8 mouse cellular contexts compared by ENCODE assay signal in the genomic region with DNA sequence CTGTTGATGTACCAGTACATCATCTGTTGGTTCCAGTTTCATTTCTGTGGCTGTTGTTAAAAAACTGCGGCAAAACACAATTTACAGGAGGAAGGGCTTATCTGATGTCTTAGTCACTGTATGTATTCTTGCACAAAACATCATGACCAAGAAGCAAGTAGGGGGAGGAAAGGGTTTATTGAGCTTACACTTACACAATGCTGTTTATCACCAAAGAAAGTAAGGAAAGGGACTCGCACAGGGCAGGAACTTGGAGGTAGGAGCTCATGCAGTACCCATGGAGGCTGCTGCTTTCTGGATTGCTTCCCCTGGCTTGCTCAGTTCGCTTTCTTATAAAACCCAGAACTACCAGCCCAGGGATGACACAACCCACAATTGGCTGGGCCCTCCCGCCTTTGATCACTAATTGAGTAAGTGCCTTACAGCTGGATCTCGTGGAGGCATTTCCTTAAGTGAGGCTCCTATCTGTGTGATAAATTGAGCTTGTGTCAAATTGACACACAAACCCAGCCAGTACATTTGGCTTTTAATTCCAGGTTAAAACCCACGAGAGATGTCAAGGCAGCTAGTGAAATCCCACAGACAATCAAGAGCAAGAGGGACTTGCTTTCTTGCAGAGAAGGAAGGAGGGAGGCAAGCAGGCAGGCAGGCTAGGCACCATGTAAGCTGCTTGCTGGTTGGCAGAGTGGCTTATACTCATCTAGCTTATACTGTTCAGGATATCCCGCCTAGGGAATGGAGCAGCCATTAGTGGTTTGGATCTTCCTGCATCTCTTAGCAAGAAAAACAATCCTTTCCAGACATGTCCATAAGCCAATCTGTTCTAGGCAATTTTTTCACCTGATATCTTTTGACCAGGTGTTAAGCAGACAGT. TPM values are rescaled to one million over a fixed set of nuclear protein-coding genes. Genes with fewer than 3 reads are reported as not detected.
DNase-seq lines count a peak whose midpoint lies in the region; ATAC-seq and TF ChIP-seq lines count a peak whose summit lies in the region.

No protein-coding gene starts in this region.

- H3K9me3 ChIP-seq in heart, embryonic 15.5 days (replicated peaks), result no peaks in the 10 kb centered on the region
- no peaks in the 10 kb centered on the region for H3K9me3 ChIP-seq in MEL (replicated peaks; ENCODE audit: insufficient read depth, low read length)
- no peaks in the 10 kb centered on the region for H3K9me3 ChIP-seq in forebrain, postnatal 0 days (ENCODE audit: low read length)
- no peaks in the 10 kb centered on the region for H3K9me3 ChIP-seq in megakaryocyte, embryonic 14.5 days

- no peak overlapping the region for H3K27ac ChIP-seq in heart, embryonic 15.5 days
- peak overlapping the region; percentile 49 for H3K27ac ChIP-seq in MEL (ENCODE audit: control insufficient read depth, low read depth, low read length)
- no peak overlapping the region for H3K27ac ChIP-seq in forebrain, postnatal 0 days (ENCODE audit: low read depth, low read length)

- H3K36me3 ChIP-seq in heart, embryonic 15.5 days, result peaks cover 21% of the 10 kb centered on the region
- peaks cover 15 to 25% of the 10 kb centered on the region in 2 experiments for H3K36me3 ChIP-seq in MEL (ENCODE audit: control insufficient read depth in 1 of 2, insufficient read depth in 2 of 2, low read length in 2 of 2)
- H3K36me3 ChIP-seq in forebrain, postnatal 0 days (ENCODE audit: insufficient read depth), result peaks cover 14% of the 10 kb centered on the region; the same call in 1 of the 2 replicates
- H3K36me3 ChIP-seq in megakaryocyte, embryonic 14.5 days (replicated peaks; ENCODE audit: low read length), result peaks cover 40% of the 10 kb centered on the region

- H3K27me3 ChIP-seq in heart, embryonic 15.5 days, result no peaks in the 10 kb centered on the region
- no peaks in the 10 kb centered on the region for H3K27me3 ChIP-seq in MEL (ENCODE audit: control insufficient read depth in 1 of 2, insufficient read depth in 2 of 2, low read length in 2 of 2)
- no peaks in the 10 kb centered on the region; the same call in 1 of the 2 replicates for H3K27me3 ChIP-seq in forebrain, postnatal 0 days (ENCODE audit: insufficient read depth, low read length)
- H3K27me3 ChIP-seq in megakaryocyte, embryonic 14.5 days (replicated peaks), result peaks cover 2% of the 10 kb centered on the region

- H3K9ac ChIP-seq in heart, embryonic 15.5 days, result 0 out of 2 replicates have a peak overlapping the region, but pooled peaks have one; percentile 89
- peak overlapping the region; percentile 96 for H3K9ac ChIP-seq in MEL (ENCODE audit: control insufficient read depth, low read depth, low read length, poor library complexity, severe bottlenecking)
- H3K9ac ChIP-seq in forebrain, postnatal 0 days, result no peak overlapping the region

- no peak for DNase-seq in heart, postnatal 10 days
- peak; percentile 71 for DNase-seq in MEL (ENCODE audit: low read depth, low spot score)
- no peak for DNase-seq in forebrain, postnatal 0 days
- no peak for DNase-seq in cerebellum, adult 11-12 months
- no peak for DNase-seq in left cerebral cortex, adult 11 months (ENCODE audit: low spot score)
- DNase-seq in layer of hippocampus, adult 18-20 months (ENCODE audit: low spot score in 2 of 2), result no peak

- TF ChIP-seq EP300 in MEL (IDR thresholded peaks at IDR 0.05; ENCODE audit: low read depth in 1 of 2, low read length in 2 of 2), result peak in 1 of 2 experiments; percentile 20; a peak in 2 of 4 replicates

- ATAC-seq in heart, embryonic 15.5 days (replicated peaks; ENCODE audit: insufficient number of reproducible peaks, insufficient read depth, low FRiP score, low read depth), result no peak
- ATAC-seq in forebrain, postnatal 0 days, result no peak

- H3K4me1 ChIP-seq in heart, embryonic 15.5 days (replicated peaks), result peaks cover 10% of the 10 kb centered on the region
- peaks cover 0 to 7% of the 10 kb centered on the region in 2 experiments; a peak in 2 of 4 replicates for H3K4me1 ChIP-seq in MEL (ENCODE audit: control insufficient read depth in 1 of 2, insufficient read depth in 2 of 2, low read length in 2 of 2)
- no peaks in the 10 kb centered on the region for H3K4me1 ChIP-seq in forebrain, postnatal 0 days (ENCODE audit: insufficient read depth)
- peaks cover 21% of the 10 kb centered on the region for H3K4me1 ChIP-seq in megakaryocyte, embryonic 14.5 days

- TF ChIP-seq RAD21 in MEL (IDR thresholded peaks at IDR 0.05; ENCODE audit: low read depth, low read length), result no peak

- peak overlapping the region; percentile 77 for H3K4me3 ChIP-seq in heart, embryonic 15.5 days
- H3K4me3 ChIP-seq in MEL (ENCODE audit: control insufficient read depth in 1 of 2, insufficient read depth in 1 of 2, low read depth in 2 of 2, low read length in 2 of 2), result peak overlapping the region; percentile 40 to 68
- H3K4me3 ChIP-seq in forebrain, postnatal 0 days (ENCODE audit: low read depth, low read length), result peak overlapping the region; percentile 81; the same call in 1 of the 2 replicates
- peak overlapping the region; percentile 97 for H3K4me3 ChIP-seq in megakaryocyte, embryonic 14.5 days (replicated peaks)

- 55% methylated on average over 7 of the region's 7 CpGs for WGBS in heart, embryonic 15.5 days
- WGBS in forebrain, postnatal 0 days, result 70% methylated on average over 7 of the region's 7 CpGs

- TF ChIP-seq POLR2A in MEL (IDR thresholded peaks at IDR 0.05; ENCODE audit: control insufficient read depth in 1 of 2, insufficient read depth in 1 of 2, low read depth in 1 of 2, low read length in 2 of 2, poor library complexity in 1 of 2), result no peak

- peaks cover 36% of the 10 kb centered on the region for H3K79me2 ChIP-seq in MEL (ENCODE audit: control insufficient read depth, insufficient read depth, low read length, poor library complexity)

- no peak for TF ChIP-seq CTCF in MEL (IDR thresholded peaks at IDR 0.05 in 2 of 3, conservative IDR thresholded peaks at IDR 0.05 in 1 of 3; ENCODE audit: control insufficient read depth in 1 of 3, insufficient read depth in 1 of 3, low read depth in 2 of 3, low read length in 3 of 3, poor library complexity in 1 of 3, severe bottlenecking in 1 of 3)
- TF ChIP-seq CTCF in forebrain, postnatal 0 days (IDR thresholded peaks at IDR 0.05; ENCODE audit: low read depth), result no peak

- peak overlapping the region; percentile 74 for H3K4me2 ChIP-seq in heart, embryonic 15.5 days
- H3K4me2 ChIP-seq in forebrain, postnatal 0 days (ENCODE audit: low read depth), result peak overlapping the region; percentile 57

- intact Hi-C loops in heart, postnatal 10 days (cut with DNase I), result no loop called here

RNA-seq across cellular contexts. Expression of a gene that starts 1.6 kb away (rescaled TPM):
- 71.0 and 75.3 TPM in 2 replicates for polyA plus RNA-seq in heart, embryonic 15.5 days (2015; fragmentation: Nextera tagmentation; extraction: Ambion mirVana)
- total RNA-seq in heart, postnatal 10 days (2021), result 10 to 100 TPM; 47.1 to 53.2 TPM
- total RNA-seq in MEL (2012; rRNA removed), result 88.1 and 108 TPM in 2 replicates
- polyA plus RNA-seq in MEL (2012; ENCODE audit: insufficient read depth in 1 of 2, insufficient read length in 2 of 2, low read depth in 1 of 2, low replicate concordance in 2 of 2, missing spikeins in 1 of 2), result 10 to 100 TPM; 40.8 to 92.1 TPM
- 72.2 and 79.6 TPM in 2 replicates for total RNA-seq in forebrain, postnatal 0 days (2014; rRNA removed)
- 95.6 and 109 TPM in 2 replicates for polyA plus RNA-seq in forebrain, postnatal 0 days (2015; fragmentation: Nextera tagmentation; extraction: Ambion mirVana)
- polyA plus RNA-seq in megakaryocyte, embryonic 14.5 days (2012; ENCODE audit: insufficient read depth, low replicate concordance), result 2.3 and 27.5 TPM in 2 replicates
- total RNA-seq in layer of hippocampus, adult 18-20 months (2021), result 10 to 100 TPM; 62.3 to 68.8 TPM

RNA-seq across cellular contexts. Expression of a gene that starts 24.0 kb away (rescaled TPM):
- polyA plus RNA-seq in heart, embryonic 15.5 days (2015; fragmentation: Nextera tagmentation; extraction: Ambion mirVana), result not detected in 2 replicates
- total RNA-seq in heart, postnatal 10 days (2021), result not detected
- not detected in 2 replicates for total RNA-seq in MEL (2012; rRNA removed)
- not detected for polyA plus RNA-seq in MEL (2012; ENCODE audit: insufficient read depth in 1 of 2, insufficient read length in 2 of 2, low read depth in 1 of 2, low replicate concordance in 2 of 2, missing spikeins in 1 of 2)
- total RNA-seq in forebrain, postnatal 0 days (2014; rRNA removed), result not detected in 2 replicates
- not detected in 2 replicates for polyA plus RNA-seq in forebrain, postnatal 0 days (2015; fragmentation: Nextera tagmentation; extraction: Ambion mirVana)
- not detected in 2 replicates for polyA plus RNA-seq in megakaryocyte, embryonic 14.5 days (2012; ENCODE audit: insufficient read depth, low replicate concordance)
- not detected for total RNA-seq in layer of hippocampus, adult 18-20 months (2021)

RNA-seq across cellular contexts. Expression of a gene that starts 26.7 kb away (rescaled TPM):
- polyA plus RNA-seq in heart, embryonic 15.5 days (2015; fragmentation: Nextera tagmentation; extraction: Ambion mirVana), result 33.4 and 35.6 TPM in 2 replicates
- total RNA-seq in heart, postnatal 10 days (2021), result 10 to 100 TPM; 12.4 to 13.3 TPM
- total RNA-seq in MEL (2012; rRNA removed), result 31.4 and 41.4 TPM in 2 replicates
- polyA plus RNA-seq in MEL (2012; ENCODE audit: insufficient read depth in 1 of 2, insufficient read length in 2 of 2, low read depth in 1 of 2, low replicate concordance in 2 of 2, missing spikeins in 1 of 2), result 10 to 100 TPM in 1 of 2 experiments, not detected in 1; 48.9 TPM
- 40.1 and 40.4 TPM in 2 replicates for total RNA-seq in forebrain, postnatal 0 days (2014; rRNA removed)
- 18.0 and 28.6 TPM in 2 replicates for polyA plus RNA-seq in forebrain, postnatal 0 days (2015; fragmentation: Nextera tagmentation; extraction: Ambion mirVana)
- 36.7 and 132 TPM in 2 replicates for polyA plus RNA-seq in megakaryocyte, embryonic 14.5 days (2012; ENCODE audit: insufficient read depth, low replicate concordance)
- total RNA-seq in layer of hippocampus, adult 18-20 months (2021), result 10 to 100 TPM; 19.4 to 21.0 TPM

RNA-seq across cellular contexts. Expression of a gene that starts 26.8 kb away (rescaled TPM):
- polyA plus RNA-seq in heart, embryonic 15.5 days (2015; fragmentation: Nextera tagmentation; extraction: Ambion mirVana), result 221 and 261 TPM in 2 replicates
- total RNA-seq in heart, postnatal 10 days (2021), result 100 to 1,000 TPM; 151 to 152 TPM
- 166 and 174 TPM in 2 replicates for total RNA-seq in MEL (2012; rRNA removed)
- polyA plus RNA-seq in MEL (2012; ENCODE audit: insufficient read depth in 1 of 2, insufficient read length in 2 of 2, low read depth in 1 of 2, low replicate concordance in 2 of 2, missing spikeins in 1 of 2), result 100 to 1,000 TPM in 1 of 2 experiments, not detected in 1; 182 TPM
- 63.9 and 86.4 TPM in 2 replicates for total RNA-seq in forebrain, postnatal 0 days (2014; rRNA removed)
- 208 and 262 TPM in 2 replicates for polyA plus RNA-seq in forebrain, postnatal 0 days (2015; fragmentation: Nextera tagmentation; extraction: Ambion mirVana)
- polyA plus RNA-seq in megakaryocyte, embryonic 14.5 days (2012; ENCODE audit: insufficient read depth, low replicate concordance), result 2.9 TPM in 1 of 2 replicates, not detected in the other
- total RNA-seq in layer of hippocampus, adult 18-20 months (2021), result 10 to 100 TPM; 94.4 to 97.2 TPM

RNA-seq across cellular contexts. Expression of a gene that starts 43.6 kb away (rescaled TPM):
- not detected in 2 replicates for polyA plus RNA-seq in heart, embryonic 15.5 days (2015; fragmentation: Nextera tagmentation; extraction: Ambion mirVana)
- total RNA-seq in heart, postnatal 10 days (2021), result not detected
- not detected in 2 replicates for total RNA-seq in MEL (2012; rRNA removed)
- under 1 TPM in 1 of 2 experiments, not detected in 1; 0.07 TPM for polyA plus RNA-seq in MEL (2012; ENCODE audit: insufficient read depth in 1 of 2, insufficient read length in 2 of 2, low read depth in 1 of 2, low replicate concordance in 2 of 2, missing spikeins in 1 of 2)
- not detected in 2 replicates for total RNA-seq in forebrain, postnatal 0 days (2014; rRNA removed)
- polyA plus RNA-seq in forebrain, postnatal 0 days (2015; fragmentation: Nextera tagmentation; extraction: Ambion mirVana), result not detected in 2 replicates
- not detected in 2 replicates for polyA plus RNA-seq in megakaryocyte, embryonic 14.5 days (2012; ENCODE audit: insufficient read depth, low replicate concordance)
- not detected for total RNA-seq in layer of hippocampus, adult 18-20 months (2021)
